Mouse (Mus musculus): ENCODE results near the gene Trappc6b. TPM values are rescaled to one million over a fixed set of nuclear protein-coding genes. Genes with fewer than 3 reads are reported as not detected.

The Trappc6b gene
- total and polyA plus RNA-seq, 2 experiments from 2014 or later, result 57.8 to 96.6 TPM

DNA sequence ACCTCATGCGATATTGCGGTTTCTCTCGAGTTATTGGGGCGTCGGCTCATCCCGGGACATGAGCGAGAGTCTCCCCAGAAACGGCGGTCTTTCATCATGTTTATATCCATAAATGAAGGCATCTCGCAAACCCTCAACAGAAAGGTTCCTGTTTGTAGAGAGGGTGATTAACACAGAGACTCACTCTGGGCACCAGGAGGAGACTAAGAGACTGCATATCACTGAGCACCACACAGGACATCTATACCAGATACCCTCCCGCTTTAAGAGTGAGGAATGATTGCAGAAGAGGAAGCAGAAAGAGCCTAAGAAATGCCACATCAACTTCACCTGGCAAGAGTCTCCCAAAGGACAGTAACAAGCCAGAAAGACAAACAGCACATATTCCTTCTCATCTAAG, 5.0 kb downstream of the Trappc6b start:
- H3K4me2 ChIP-seq (ENCODE audit: low read depth, low read length), result no peak overlapping the region
- DNase-seq (ENCODE audit: low spot score) (no peak), ATAC-seq (ENCODE audit: insufficient read depth, low read depth) (no peak)
- no peaks in the 10 kb centered on the region for H3K27me3 ChIP-seq (ENCODE audit: control insufficient read depth, insufficient read depth, low read length)
- peaks cover 16% of the 10 kb centered on the region for H3K36me3 ChIP-seq (replicated peaks; ENCODE audit: control insufficient read depth, insufficient read depth, low read length)
- H3K4me3 ChIP-seq (ENCODE audit: low read depth, low read length), result no peak overlapping the region
- no peaks in the 10 kb centered on the region for H3K9me3 ChIP-seq (replicated peaks; ENCODE audit: control insufficient read depth, low read length)
- H3K27ac ChIP-seq (ENCODE audit: low read depth), result no peak overlapping the region
- TF ChIP-seq EP300 (IDR thresholded peaks at IDR 0.05; ENCODE audit: low read depth), result no peak
- TF ChIP-seq CTCF (IDR thresholded peaks at IDR 0.05; ENCODE audit: low read depth), result no peak
- H3K9ac ChIP-seq (replicated peaks; ENCODE audit: low read depth, low read length), result no peak overlapping the region
- WGBS, result 95% methylated on average over 11 of the region's 11 CpGs
- H3K4me1 ChIP-seq (ENCODE audit: control insufficient read depth, insufficient read depth), result peaks cover 13% of the 10 kb centered on the region; the same call in 1 of the 2 replicates

DNA sequence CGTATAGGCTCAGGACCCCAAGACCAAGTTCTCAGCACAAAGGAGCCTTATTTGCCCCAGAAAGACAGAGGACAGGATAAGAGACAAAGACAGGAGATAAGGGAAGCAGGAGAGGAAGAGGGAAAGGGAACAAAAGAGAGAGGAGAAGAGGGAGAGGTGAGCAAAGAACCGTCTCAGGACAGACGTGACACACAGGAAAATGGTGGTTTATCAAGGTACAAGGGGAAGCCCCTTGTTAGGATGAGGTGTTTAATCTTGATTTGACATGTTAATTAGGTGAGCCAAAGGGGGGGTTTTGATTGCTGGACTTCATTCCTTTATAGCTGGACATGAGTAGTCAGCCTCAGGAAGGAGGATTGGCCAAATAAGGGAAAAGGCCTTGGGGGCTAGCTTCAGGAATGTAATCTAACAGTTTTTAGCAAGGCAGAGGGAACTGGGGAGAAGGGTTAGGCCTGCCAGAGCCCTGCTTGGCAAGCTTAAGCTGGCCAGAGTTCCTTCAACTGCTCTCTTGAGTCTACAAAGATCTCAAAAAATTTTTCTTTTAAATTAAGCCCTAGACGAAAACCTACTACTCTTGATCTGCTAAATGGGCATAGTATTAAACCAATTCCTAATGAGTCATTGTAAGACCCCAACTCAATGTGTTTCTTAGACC, 5.9 kb downstream of the Trappc6b start:
- no peak overlapping the region for H3K9ac ChIP-seq (replicated peaks; ENCODE audit: low read depth, low read length)
- WGBS, result 65% methylated on average over 4 of the region's 4 CpGs
- no peak for TF ChIP-seq CTCF (IDR thresholded peaks at IDR 0.05; ENCODE audit: low read depth)
- no peak for TF ChIP-seq EP300 (IDR thresholded peaks at IDR 0.05; ENCODE audit: low read depth)
- H3K27ac ChIP-seq (ENCODE audit: low read depth), result no peak overlapping the region
- peaks cover 16% of the 10 kb centered on the region for H3K36me3 ChIP-seq (replicated peaks; ENCODE audit: control insufficient read depth, insufficient read depth, low read length)
- DNase-seq (ENCODE audit: low spot score), result no peak
- no peaks in the 10 kb centered on the region for H3K27me3 ChIP-seq (ENCODE audit: control insufficient read depth, insufficient read depth, low read length)
- H3K4me1 ChIP-seq (ENCODE audit: control insufficient read depth, insufficient read depth), result peaks cover 10% of the 10 kb centered on the region; the same call in 1 of the 2 replicates
- H3K4me2 ChIP-seq (ENCODE audit: low read depth, low read length), result no peak overlapping the region
- no peaks in the 10 kb centered on the region for H3K9me3 ChIP-seq (replicated peaks; ENCODE audit: control insufficient read depth, low read length)
- ATAC-seq (ENCODE audit: insufficient read depth, low read depth), result no peak
- no peak overlapping the region for H3K4me3 ChIP-seq (ENCODE audit: low read depth, low read length)

DNA sequence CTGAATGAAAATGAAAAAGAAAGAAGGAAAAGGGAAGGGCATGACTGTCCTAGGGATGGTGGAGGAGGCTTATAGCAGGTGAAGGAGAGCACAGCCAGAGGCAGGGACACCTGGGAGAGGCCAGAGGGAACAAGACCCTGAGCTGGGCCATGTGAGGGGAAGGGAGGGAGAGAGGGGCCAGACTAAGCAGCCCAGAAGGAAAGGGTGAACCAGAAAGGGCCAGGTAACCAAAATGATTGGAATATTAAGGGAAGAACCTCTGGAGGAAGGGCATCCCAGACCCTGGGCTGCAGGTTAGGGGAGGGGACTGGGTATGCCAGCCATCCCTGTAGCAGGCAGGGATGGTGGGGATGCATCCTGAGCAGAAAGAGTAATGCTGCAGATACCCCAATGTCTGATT, 7.3 kb downstream of the Trappc6b start:
- ATAC-seq (ENCODE audit: insufficient read depth, low read depth) (no peak), DNase-seq (ENCODE audit: low spot score) (no peak)
- Histone ChIP-seq H3K9ac (replicated peaks; ENCODE audit: low read depth, low read length) (no peak overlapping the region), H3K27ac (ENCODE audit: low read depth) (no peak overlapping the region), H3K9me3 (replicated peaks; ENCODE audit: control insufficient read depth, low read length) (no peaks in the 10 kb centered on the region), H3K4me1 (ENCODE audit: control insufficient read depth, insufficient read depth) (no peaks in the 10 kb centered on the region), H3K4me2 (ENCODE audit: low read depth, low read length) (no peak overlapping the region), H3K27me3 (ENCODE audit: control insufficient read depth, insufficient read depth, low read length) (no peaks in the 10 kb centered on the region), H3K36me3 (replicated peaks; ENCODE audit: control insufficient read depth, insufficient read depth, low read length) (peaks cover 17% of the 10 kb centered on the region), H3K4me3 (ENCODE audit: low read depth, low read length) (no peak overlapping the region)
- no peak for TF ChIP-seq EP300 (IDR thresholded peaks at IDR 0.05; ENCODE audit: low read depth)
- TF ChIP-seq CTCF (IDR thresholded peaks at IDR 0.05; ENCODE audit: low read depth), result no peak

DNA sequence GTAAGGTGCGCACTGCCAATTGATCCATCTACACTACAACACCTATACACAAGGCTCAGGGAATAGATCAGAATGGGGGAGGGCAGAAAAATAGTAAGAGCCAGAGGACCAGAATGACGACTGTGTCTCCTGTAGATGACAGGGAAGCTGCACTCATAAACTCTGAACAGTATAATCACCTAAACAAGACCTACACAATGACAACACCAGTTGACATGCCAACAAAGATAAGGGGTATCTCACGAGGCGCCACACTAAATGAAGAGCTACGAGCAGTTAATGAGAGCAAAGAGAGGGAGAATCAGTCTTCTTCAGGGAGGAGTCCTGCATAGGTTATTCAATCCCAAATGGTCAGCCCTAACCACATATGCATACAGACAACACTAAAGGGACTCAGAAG, 8.1 kb downstream of the Trappc6b start:
- ATAC-seq (ENCODE audit: insufficient read depth, low read depth), result no peak
- Histone ChIP-seq H3K9me3 (replicated peaks; ENCODE audit: control insufficient read depth, low read length) (no peaks in the 10 kb centered on the region), H3K27ac (ENCODE audit: low read depth) (no peak overlapping the region), H3K27me3 (ENCODE audit: control insufficient read depth, insufficient read depth, low read length) (no peaks in the 10 kb centered on the region), H3K9ac (replicated peaks; ENCODE audit: low read depth, low read length) (no peak overlapping the region), H3K4me1 (ENCODE audit: control insufficient read depth, insufficient read depth) (no peaks in the 10 kb centered on the region), H3K4me3 (ENCODE audit: low read depth, low read length) (no peak overlapping the region), H3K36me3 (replicated peaks; ENCODE audit: control insufficient read depth, insufficient read depth, low read length) (peaks cover 20% of the 10 kb centered on the region), H3K4me2 (ENCODE audit: low read depth, low read length) (no peak overlapping the region)
- TF ChIP-seq EP300 (IDR thresholded peaks at IDR 0.05; ENCODE audit: low read depth) (no peak), CTCF (IDR thresholded peaks at IDR 0.05; ENCODE audit: low read depth) (no peak)
- WGBS, result 60% methylated on average over 5 of the region's 5 CpGs
- no peak for DNase-seq (ENCODE audit: low spot score)

DNA sequence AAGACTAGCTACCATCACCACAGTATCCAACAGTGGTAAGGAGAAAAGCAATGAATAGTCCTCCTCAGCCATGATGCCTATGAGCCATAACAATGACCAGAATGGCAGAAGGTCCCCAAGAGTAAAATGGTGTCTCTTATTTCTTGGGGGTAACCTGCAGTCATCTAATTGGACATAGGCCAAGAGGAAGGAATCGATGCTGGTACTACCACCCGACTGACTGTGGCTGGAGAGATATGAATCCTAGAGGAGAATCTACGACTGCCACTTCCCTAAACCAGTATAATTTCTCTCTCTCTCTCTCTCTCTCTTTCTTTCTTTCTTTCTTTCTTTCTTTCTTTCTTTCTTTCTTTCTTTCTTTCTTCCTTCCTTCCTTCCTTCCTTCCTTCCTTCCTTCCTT, 8.8 kb downstream of the Trappc6b start:
- Histone ChIP-seq H3K4me1 (ENCODE audit: control insufficient read depth, insufficient read depth) (no peaks in the 10 kb centered on the region), H3K4me3 (ENCODE audit: low read depth, low read length) (no peak overlapping the region), H3K27me3 (ENCODE audit: control insufficient read depth, insufficient read depth, low read length) (no peaks in the 10 kb centered on the region), H3K9me3 (replicated peaks; ENCODE audit: control insufficient read depth, low read length) (no peaks in the 10 kb centered on the region), H3K27ac (ENCODE audit: low read depth) (no peak overlapping the region), H3K9ac (replicated peaks; ENCODE audit: low read depth, low read length) (no peak overlapping the region), H3K36me3 (replicated peaks; ENCODE audit: control insufficient read depth, insufficient read depth, low read length) (peaks cover 25% of the 10 kb centered on the region), H3K4me2 (ENCODE audit: low read depth, low read length) (no peak overlapping the region)
- 84% methylated on average over 3 of the region's 3 CpGs for WGBS
- no peak for TF ChIP-seq EP300 (IDR thresholded peaks at IDR 0.05; ENCODE audit: low read depth)
- TF ChIP-seq CTCF (IDR thresholded peaks at IDR 0.05; ENCODE audit: low read depth), result no peak
- DNase-seq (ENCODE audit: low spot score), result no peak
- ATAC-seq (ENCODE audit: insufficient read depth, low read depth), result no peak

DNA sequence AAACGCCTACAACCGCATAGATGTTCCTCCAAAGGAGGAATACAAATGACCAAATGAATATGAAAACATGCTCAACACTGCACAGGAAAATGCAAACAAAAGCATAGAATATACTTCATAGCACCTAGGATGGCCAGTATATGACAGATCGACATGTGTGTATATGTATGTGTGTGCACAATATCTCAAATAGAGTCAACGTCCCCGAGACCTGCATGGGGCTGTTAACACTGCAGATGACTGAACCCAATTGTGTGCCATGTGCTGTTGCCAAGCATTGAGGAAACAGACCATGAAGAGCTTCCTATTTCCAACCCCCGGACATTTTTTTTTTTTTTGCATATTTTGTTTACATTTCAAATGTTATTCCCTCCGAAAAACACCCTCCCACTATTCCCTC, 20.4 kb downstream of the Trappc6b start:
- Histone ChIP-seq H3K9me3 (replicated peaks; ENCODE audit: control insufficient read depth, low read length) (no peaks in the 10 kb centered on the region), H3K27ac (ENCODE audit: low read depth) (peak overlapping the region; percentile 91), H3K9ac (replicated peaks; ENCODE audit: low read depth, low read length) (no peak overlapping the region), H3K4me1 (ENCODE audit: control insufficient read depth, insufficient read depth) (peaks cover 3% of the 10 kb centered on the region; the same call in 1 of the 2 replicates), H3K4me3 (ENCODE audit: low read depth, low read length) (no peak overlapping the region), H3K4me2 (ENCODE audit: low read depth, low read length) (no peak overlapping the region), H3K36me3 (replicated peaks; ENCODE audit: control insufficient read depth, insufficient read depth, low read length) (peaks cover 29% of the 10 kb centered on the region), H3K27me3 (ENCODE audit: control insufficient read depth, insufficient read depth, low read length) (no peaks in the 10 kb centered on the region)
- DNase-seq (ENCODE audit: low spot score) (no peak), ATAC-seq (ENCODE audit: insufficient read depth, low read depth) (no peak)
- 34% methylated on average over 7 of the region's 7 CpGs for WGBS
- TF ChIP-seq EP300 (IDR thresholded peaks at IDR 0.05; ENCODE audit: low read depth) (no peak), CTCF (IDR thresholded peaks at IDR 0.05; ENCODE audit: low read depth) (no peak)
